Mouse (Mus musculus) large intestine, adult 2 months (tissue): ENCODE results near the gene Tmem209. TPM values are rescaled to one million over a fixed set of nuclear protein-coding genes. Genes with fewer than 3 reads are reported as not detected.

ENCODE experiments used
- DNase-seq: peaks from one replicate; pipeline ENCODE4 v3.0.0-alpha.2; 2012; ENCODE audit warnings: low read depth, low spot score
- WGBS: fragments of 180-500 bp; shearing (Covaris S2); methylation state at CpG from one replicate; pipeline ENCODE4 v1.1.7; 2018; 5-methylcytosine and 5-hydroxymethylcytosine counted together
- polyA plus RNA-seq: library from polyadenylated mRNA; depleted of rRNA; stranded (reverse); fragments of >200 nt; gene quantifications from 2 replicates; pipeline ENCODE4 v1.2.3, GENCODE M21; 2012

Tmem209 gene
- polyA plus RNA-seq, 1 experiment, result 25.0 TPM

DNA sequence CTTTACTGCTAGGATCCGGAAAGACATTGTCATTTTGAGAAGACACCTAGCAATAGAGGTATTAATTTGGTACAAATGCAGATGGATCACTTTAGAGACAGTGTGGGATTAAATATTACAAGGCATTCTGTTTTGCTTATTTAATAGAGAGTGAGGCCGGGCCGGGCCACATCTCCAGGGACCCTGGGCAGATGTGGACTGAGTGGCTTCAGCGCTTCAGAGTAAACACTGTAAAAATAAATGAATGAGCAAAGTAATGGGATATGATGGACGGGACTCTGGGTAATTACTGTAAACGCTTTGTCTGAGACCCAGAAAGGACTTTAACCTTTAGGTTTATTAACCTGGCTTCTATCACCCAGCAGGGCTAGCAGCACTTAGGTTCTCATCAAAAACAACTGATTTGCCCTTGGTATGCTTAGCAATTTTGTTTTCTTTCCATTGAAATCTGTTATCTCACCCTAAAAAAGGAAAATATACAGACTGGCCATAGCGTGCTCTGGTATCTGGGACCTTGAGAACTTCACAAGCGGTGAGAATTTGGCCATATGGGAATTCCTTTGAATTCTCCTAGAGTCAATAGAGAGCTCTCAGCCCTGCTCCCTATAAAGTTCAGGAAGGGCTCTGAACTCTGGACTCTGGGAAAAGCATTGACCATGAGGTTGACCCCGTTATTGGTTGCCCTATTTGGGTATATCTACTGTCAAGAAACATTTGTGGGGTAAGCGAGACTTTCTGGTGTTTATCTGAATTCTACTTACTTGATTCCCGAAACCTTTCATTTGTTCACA, 31.6 kb upstream of the Tmem209 start, which contains the start of gene Cpa2:
Cpa2 (plus strand) TSS at position 574 of the 791 bp plus-strand sequence.
- WGBS, result 37% methylated on average over 11 of the region's 11 CpGs
- DNase-seq, result no peak

DNA sequence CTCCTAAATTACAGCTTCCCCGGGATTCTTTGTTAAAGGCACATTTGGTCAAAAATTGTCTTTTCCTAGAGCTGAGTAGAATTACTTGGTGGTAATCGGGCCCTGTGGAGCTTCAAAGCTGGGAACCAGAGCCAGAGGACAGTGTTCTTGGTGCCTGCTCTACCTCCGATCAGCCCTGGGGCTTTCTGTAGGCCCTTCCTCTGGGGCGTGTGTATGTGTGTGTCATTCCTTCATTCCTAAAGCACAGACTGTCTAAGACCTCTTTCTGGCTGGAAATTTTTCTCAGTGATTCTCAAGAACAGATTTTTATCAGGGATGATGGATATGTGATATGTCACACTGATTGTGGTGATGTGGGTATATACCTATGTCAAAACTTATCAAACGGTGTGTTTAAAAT, 29.2 kb upstream of the Tmem209 start:
- no peak for DNase-seq
- WGBS, result 82% methylated on average over 5 of the region's 5 CpGs

DNA sequence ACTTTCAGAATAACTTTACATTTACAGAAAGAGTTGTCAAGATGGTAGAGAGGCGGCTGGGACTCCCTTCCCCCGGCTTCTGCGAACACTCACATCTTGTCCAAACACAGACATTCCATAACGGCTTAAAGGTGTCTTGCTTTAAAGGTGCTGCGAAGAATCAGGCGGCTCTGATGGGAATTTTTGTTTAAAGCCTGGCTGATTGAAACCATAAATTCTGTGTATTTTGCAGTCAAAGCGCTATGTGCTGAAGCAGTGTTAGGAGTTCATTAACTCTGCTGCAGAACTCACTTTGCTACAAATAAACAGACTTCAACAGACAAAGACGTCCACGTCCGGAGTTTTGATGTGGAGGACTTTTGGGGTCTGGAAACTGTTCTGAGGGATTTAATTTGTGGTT, 28.7 kb upstream of the Tmem209 start:
- no peak for DNase-seq
- 70% methylated on average over 10 of the region's 10 CpGs for WGBS

DNA sequence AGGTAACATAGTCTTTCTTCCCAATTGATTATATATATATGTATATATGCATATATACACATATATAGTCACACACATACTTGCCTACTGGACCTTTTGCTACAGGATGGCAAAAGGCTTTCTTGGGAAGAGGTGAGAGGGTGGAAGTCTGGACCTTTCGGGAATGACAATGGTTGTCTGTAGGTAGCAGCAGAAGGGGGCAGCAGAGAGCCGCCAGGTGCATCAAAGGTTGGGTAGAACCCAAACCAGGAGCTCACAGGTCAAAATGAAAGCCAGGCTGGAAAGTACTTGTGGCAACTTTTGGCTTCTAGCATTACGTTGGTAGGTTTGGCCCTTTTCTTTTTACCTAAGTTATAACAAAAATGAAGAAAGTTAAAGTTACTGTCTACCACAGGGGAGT, 25.8 kb upstream of the Tmem209 start:
- 44% methylated on average over 3 of the region's 3 CpGs for WGBS
- no peak for DNase-seq

DNA sequence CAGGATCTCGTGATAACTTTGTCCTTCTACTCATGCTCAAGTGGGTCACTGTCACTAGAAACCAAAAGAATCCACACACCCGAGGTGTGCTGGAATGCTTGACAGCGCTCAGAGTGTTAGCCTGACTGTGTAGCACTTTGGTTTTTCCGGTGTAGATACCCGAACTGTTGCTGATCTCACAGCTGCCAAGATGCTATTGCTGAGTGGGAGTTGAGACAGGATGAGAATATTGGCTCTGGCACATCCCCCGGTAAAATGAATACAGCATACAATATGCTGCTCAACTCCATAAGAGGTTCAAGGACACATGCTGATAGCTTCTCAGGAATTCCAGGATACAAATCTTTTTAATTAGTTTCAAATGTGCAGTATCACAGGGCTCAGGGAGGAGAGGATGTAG, 19.2 kb upstream of the Tmem209 start:
- WGBS, result 67% methylated on average over 6 of the region's 6 CpGs
- no peak for DNase-seq

DNA sequence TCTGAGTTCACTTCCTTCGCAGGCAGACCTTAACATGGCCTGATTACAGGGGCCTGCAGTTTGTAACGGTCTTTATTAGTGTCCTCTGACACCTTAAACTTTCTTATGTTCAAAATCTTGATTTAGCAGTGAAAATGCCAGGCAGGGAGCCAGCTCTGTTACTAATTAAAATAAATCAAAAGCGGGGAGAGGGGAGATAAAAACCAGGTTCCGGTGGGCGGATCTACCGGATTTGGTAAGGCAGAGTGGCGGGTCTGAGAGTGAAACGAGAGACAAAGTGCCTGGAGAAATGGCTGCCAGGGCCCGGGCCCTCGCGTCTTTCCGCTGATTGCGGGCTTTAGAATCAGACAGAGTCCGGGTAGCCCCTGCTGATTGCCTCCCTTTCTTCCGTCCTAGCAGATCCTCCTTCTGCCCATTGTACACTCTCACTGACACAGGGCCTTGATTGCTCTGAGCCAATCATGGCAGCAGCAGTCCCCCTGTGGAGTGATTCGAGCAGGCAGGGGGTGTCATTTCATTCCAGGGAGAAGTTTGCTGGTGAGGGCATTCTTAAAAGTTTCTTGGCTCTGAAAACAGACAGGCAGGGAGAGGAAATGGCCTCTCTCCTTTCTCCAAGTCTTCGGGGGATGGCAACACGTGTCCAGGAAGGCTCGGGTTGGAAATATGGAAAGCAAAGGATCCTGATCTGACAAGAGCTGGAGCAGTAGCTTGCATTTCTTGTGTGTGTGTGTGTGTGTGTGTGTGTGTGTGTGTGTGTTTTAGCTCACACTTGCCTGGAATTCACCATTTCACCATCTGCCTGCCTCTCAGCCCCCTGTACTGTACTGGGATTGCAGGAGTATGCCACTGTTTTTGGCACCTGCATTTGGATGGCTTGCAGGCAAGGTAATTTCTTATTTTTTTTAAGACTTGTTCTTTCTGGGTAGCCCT, 17.3 kb upstream of the Tmem209 start:
- WGBS, result 60% methylated on average over 19 of the region's 19 CpGs
- DNase-seq, result no peak

DNA sequence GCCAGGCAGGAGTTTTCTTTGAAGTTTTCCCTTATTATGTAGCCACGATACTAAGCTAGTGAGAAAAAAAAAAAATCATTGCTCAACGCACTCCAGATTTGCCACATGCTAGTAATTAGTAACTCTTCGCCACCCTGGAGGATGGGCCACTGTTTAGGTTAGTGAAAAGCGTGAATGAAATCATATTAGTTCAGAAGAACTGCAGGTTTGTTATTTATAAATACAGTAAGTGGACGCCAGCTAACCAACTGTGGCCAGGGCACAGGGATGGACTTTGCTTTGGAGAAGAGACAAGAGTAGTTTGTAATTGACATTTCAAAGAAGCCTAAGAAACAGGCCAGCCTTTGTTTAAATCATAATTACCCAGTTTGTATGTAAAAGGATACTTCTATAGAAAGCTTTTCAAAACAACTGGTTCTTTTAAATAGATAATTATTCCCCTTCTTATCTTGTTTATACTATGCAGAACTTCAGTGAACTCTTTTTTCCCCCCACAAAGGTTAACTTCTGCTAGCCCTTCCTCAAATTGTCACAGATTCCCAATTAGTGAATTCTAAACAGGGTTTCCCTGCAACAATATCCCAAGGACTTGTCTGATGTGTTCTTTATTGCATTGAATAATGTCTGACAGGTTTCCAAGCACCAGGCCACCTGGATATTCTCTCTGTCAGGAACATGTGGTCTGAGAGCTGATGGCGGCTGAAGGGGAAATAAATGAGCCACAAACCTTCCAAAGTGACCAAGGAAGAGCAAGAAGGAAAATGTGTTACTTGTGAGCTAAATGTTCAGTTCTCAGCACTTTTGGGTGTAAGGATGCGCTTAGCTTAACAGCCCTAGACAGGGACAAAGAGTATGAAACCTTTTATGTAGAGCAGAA, 16.1 kb upstream of the Tmem209 start:
- WGBS, result 72% methylated on average over 7 of the region's 7 CpGs
- DNase-seq, result no peak

DNA sequence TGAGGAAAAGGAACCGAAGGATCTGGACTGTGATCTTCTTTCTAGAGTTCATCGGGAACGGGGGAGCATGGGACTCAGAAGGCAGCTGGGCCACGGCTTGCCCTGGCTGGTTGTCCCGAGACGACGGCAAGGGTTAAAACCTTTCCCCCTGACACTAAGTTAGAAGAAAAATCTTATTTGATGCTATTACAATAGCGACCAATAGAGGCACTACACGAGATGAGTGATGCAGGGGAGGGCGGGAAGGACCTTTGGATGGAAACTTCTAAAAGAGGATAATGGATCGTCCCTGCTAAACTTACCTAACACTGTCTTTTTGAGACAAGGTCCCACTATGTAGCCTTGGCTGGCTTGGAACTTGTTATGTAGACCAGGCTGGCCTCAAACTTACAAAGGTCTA, 10.8 kb upstream of the Tmem209 start:
- DNase-seq, result no peak
- WGBS, result 60% methylated on average over 11 of the region's 11 CpGs

DNA sequence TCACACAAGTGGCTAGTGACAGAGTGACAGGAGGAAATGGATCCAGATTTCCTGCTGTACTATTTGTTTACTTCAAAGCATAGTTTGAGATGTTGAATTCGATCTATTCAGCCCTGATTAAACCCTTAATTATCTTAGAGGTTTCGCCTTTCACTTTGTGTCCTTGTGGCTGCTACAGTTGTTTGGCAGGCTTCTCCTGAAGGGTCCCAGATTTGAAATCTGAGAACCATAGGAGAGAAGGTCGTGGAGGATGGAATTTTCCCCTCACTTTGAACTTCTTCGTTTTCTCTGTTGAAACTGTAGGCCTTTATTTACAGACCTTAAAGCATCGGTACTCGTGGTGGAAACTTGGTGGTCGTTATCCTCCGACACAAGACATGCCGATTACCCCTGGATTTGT, 4.7 kb upstream of the Tmem209 start:
- DNase-seq, result no peak
- 47% methylated on average over 9 of the region's 9 CpGs for whole genome bisulfite sequencing

DNA sequence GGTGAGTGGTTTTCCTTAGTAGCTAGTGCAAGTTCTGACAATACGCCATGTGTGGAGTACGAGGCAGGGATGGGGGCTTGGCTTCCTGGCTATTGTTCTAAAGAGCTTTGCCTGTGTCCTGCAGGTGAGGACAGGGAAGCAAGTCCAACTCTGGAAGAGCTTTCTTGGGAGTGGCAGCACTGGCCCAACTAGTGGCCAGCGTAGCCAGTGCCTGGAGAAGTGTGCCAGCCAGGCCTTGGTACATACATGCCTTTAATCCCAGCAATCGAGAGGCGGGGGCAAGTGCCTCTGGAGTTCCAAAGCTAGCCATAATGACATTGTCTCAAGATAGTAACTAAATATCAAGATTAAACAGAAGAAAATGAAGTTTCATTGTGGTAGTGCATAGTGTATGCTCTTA, 708 bp upstream of the Tmem209 start:
- WGBS, result 57% methylated on average over 5 of the region's 5 CpGs
- DNase-seq, result no peak

DNA sequence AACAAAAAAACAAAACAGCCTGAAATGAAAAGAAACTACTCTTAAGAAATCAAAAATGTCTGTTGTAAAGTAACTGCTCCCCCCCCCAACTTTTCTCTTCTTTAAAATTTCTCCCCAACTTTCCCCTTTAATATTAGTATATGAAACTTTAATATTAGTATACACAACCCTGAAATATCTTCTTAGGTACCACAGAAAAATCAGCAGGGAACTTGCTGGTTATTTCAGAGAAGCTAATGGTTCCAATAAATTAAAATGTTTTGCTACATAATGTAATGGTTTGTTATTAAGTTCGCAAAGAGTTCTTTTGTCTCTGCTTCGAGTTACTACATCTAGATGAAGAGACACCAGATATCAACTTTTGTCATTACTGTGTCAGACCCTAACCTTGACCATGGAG, 759 bp downstream of the Tmem209 start:
- 3% methylated on average over 2 of the region's 2 CpGs for WGBS
- DNase-seq, result no peak

DNA sequence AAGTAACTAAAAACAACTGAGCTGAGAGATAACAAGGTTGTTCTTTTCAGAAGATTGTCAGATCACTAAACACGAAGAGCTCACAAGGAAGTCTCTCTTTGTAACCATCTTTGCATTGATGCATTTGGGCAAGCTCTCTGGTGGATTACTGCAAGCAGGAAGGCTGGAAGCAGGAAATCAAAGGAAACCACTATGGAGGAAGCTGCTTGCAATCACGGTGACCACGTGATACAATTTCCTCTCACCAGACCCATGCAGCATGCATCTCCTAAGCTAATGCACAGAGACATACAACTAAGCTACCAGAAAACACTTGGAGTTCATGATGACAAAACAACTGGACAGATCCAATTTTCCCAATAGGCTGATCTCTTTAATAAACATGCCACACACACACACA, 10.5 kb downstream of the Tmem209 start:
- 77% methylated on average over 3 of the region's 3 CpGs for WGBS
- DNase-seq, result no peak

DNA sequence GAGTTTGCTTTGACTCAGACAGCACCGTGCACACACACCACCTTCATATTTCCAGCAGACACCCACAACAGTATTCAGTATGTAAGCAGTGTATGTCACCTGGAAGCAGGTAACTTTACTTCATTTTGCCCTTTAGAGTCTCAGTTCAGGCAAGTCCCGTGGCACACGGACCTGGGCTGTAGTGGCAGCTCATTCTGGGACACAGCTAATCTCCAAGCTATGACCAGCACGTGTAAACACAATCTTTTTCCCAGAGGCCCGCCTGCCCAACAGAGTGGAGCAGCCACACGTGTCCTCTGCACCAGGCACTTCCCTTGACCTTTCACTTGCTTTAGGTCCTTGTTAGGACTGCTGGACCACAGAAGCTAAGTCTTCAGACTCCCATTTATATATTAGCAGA, 23.1 kb downstream of the Tmem209 start:
- 86% methylated on average over 6 of the region's 6 CpGs for WGBS
- DNase-seq, result no peak

DNA sequence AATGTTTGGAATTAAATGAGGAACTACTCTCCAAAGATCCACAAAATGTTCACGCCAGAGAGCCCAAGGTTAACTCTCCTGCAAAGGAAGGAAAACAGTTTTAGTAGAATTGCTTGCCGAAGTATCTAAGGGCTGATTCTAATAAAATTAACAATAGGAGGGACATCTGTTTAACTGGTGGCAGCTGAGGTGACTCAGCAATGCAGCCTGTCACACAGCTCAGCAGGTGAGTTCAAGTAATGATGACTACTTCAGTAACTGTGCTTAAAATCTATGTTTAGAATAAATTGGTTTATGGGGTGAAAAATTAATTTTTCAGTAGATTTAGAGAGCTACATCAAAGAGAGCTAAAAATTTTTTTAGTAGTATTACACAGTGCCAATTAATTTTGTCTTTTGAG, 26.7 kb downstream of the Tmem209 start:
- WGBS, result 77% methylated on average over 2 of the region's 2 CpGs
- no peak for DNase-seq

DNA sequence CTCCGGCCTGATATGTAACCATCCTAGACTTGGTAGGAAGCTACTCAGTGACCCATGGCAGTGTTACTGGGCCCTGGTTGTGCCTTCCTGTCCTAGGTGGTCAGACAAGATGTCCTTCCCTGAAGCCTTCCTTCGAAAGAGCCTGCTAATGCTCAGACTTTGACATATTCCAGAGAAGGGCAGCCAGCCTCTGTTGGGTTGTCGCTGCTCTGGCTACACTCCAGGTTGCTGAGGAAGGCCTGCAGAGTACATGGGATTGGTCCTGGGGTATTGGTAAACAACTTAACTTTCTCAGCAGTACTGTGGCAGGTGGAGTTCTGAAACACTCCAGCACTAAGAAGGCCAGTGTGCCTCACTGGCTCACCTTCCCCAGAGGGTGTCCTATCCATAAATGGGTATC, 30.2 kb downstream of the Tmem209 start:
- 91% methylated on average over 3 of the region's 3 CpGs for WGBS
- DNase-seq, result no peak

DNA sequence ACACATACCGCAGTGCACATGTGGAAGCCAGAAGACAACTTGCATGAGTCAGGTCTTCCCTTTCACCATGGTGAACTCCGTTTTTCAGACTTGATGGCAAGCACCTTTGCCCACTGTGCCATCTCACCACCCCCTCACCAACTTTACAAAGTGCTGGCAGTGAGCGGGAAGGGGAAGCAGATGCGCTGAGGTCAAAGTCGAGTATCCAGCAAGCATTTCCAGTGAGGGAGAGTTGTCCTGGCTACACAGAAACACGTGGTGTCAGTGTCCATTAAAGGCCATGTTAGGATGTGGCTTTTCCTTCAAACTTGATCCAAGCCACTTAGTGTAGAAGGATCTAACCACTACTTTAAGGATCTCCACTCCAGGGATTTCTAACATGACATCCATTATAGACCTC, 31.8 kb downstream of the Tmem209 start:
- DNase-seq, result no peak
- 33% methylated on average over 6 of the region's 6 CpGs for WGBS

DNA sequence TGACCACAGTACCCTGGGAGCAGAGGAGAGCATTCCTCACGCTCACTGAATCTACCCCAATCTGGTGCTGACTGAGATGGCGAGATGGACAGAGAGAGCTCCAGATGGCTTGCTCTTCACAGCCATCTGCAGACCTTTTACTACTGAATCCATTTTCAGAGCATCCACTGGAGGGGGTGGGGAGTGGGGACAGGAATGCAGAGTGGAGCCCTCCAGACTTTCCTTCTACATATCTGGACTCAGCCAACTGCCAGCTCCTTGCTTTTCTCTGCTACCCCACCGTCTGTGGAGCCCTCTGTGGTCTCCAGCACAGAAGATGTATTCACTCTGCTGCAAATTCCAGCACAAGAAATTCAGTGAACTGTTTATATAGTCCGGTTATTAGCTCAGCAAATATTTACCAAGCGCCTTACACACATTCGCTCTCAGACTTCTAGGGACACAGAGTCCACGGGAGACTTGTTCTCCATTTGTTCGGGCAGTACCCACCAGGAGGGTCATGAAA, 32.3 kb downstream of the Tmem209 start:
- WGBS, result 27% methylated on average over 8 of the region's 8 CpGs
- DNase-seq, result no peak

DNA sequence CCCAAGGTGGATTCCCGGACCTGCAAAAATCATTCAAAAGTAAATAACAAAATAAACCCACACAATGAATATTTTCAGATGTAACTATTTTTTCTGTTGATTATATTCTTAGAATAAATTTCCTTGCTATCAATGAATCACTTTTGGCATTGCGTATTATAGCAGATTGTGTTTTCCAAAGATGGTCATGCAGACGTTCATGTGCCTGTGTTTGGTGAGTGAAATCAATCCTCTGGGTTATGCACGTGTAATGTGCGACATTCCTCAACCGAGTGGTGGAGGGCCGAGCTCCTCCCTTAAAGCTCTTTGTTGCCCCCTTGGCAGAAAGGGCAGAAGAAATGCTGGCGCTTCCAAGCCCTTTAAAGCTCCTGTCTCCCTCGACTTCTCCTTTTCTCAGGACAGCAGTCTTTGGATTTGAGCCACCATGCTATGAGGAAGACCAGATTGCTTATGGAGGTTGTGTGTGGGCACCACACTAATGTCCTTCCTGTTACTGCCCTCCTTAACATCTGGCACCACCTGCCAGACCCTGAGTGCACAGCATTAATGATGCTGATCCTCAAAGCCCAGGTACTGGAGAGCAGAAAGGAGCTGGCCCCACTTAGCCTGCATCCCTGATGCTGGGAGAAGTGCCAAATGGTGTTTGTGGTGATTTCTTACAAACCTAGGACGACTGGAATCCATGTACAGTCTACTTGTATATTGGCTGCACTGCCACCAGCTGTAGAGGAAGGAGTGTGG, 33.4 kb downstream of the Tmem209 start:
- DNase-seq, result no peak
- 70% methylated on average over 10 of the region's 10 CpGs for WGBS

DNA sequence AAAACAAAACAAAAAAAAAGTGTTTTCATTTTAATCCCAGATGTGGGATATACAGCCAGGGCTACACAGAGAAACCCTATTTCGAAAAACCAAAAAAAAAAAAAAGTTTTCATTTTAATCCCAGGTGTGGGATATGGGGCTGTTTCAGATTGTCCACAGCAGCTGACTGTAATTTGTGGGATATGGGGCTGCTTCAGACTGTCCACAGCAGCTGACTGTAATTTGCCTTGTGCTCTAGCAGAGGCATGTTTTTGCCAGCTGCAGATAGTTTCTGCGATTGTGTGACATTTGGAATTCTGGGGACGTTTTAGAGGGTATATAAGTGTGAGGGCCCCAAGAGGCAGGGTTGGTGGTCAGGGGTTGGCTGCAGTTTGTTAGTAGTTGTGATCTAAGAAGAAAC, 37.9 kb downstream of the Tmem209 start:
- WGBS, result 75% methylated on average over 3 of the region's 3 CpGs
- DNase-seq, result no peak
